Mouse (Mus musculus): ENCODE data around the gene Ttc13. TPM values are rescaled to one million over a fixed set of nuclear protein-coding genes. Genes with fewer than 3 reads are reported as not detected.
A peak's percentile ranks its signal among the peaks of the same experiment; 100 is the strongest.

Gene Ttc13
- total and polyA plus RNA-seq, 2 experiments from 2014 or later, result 56.1 to 79.2 TPM

DNA sequence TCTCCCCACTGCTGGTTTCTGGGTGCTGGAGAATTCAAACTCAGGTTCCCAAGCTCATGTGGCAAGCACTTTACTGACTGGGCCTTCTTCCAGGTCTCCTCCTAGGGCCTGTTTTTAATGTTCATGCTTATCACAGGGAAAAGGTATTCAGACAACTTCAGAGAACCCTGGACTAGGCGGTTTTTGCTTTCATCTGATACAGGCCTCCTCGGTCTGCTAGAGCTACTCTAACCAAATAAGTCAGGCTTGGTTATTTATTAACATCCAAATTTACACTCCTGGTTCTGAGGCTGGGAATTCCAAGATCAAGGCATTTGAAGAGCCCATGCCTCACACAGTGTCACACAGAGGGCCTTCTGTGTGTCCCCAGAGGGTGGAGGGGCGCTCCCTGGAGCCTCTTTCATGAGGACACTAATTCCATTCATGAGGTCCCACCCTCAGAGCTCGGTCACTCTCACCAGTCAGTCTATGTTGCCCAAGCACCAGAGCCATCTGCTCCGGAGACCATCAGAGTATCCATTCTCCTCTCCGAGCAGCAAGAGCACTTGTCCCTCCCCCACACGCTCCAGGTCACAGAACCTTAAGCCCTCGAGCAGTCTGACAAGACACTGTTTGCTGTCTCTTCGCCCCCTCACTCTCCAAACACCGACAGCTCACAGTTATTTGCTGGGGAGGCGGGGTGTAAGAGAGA, 32.5 kb upstream of the Ttc13 start:
- Histone ChIP-seq H3K9me3 (ENCODE audit: low read length) (no peaks in the 10 kb centered on the region), H3K9ac (no peak overlapping the region), H3K36me3 (ENCODE audit: insufficient read depth) (no peaks in the 10 kb centered on the region), H3K4me3 (ENCODE audit: low read depth, low read length) (no peak overlapping the region), H3K27me3 (ENCODE audit: insufficient read depth, low read length) (peaks cover 33% of the 10 kb centered on the region), H3K4me1 (ENCODE audit: insufficient read depth) (no peaks in the 10 kb centered on the region), H3K4me2 (ENCODE audit: low read depth) (no peak overlapping the region), H3K27ac (ENCODE audit: low read depth, low read length) (no peak overlapping the region)
- no peak for TF ChIP-seq CTCF (IDR thresholded peaks at IDR 0.05; ENCODE audit: low read depth)
- 19% methylated on average over 11 of the region's 11 CpGs for WGBS
- ATAC-seq, result peak; percentile 86
- DNase-seq, result no peak

DNA sequence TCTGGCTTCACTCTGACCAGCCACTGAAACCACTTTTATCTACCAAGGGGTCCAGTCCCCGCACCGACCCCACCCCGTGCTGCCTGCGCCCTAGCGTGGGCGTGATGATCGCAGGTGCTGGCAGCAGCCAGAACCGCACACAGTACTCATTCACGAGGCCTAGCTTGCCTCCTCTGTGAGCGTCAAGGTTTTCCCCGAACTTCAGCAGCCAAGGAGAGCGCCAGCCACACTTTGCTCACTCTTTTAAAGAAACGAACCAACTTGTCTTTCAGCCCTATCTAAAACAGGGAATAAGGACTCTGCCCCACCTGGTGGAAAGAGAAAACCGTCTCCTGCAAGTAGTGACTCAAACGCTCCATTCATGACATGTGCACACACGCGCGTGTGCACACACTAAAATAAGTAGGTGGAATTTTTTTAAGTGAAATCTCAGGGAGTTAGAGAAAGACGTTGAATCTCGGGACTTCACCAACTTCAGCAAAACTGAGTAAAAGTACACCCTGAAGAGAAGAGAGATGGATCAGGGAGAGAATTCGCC, 30.6 kb upstream of the Ttc13 start:
- peak; percentile 16; the same call in 1 of the 2 replicates for TF ChIP-seq CTCF (IDR thresholded peaks at IDR 0.05; ENCODE audit: low read depth)
- Histone ChIP-seq H3K27ac (ENCODE audit: low read depth, low read length) (no peak overlapping the region), H3K9me3 (ENCODE audit: low read length) (no peaks in the 10 kb centered on the region), H3K4me1 (ENCODE audit: insufficient read depth) (no peaks in the 10 kb centered on the region), H3K9ac (no peak overlapping the region), H3K27me3 (ENCODE audit: insufficient read depth, low read length) (peaks cover 33% of the 10 kb centered on the region), H3K36me3 (ENCODE audit: insufficient read depth) (no peaks in the 10 kb centered on the region), H3K4me2 (ENCODE audit: low read depth) (no peak overlapping the region), H3K4me3 (ENCODE audit: low read depth, low read length) (no peak overlapping the region)
- 32% methylated on average over 21 of the region's 21 CpGs for WGBS
- no peak for DNase-seq
- peak; percentile 28; the same call in 1 of the 2 replicates for ATAC-seq

DNA sequence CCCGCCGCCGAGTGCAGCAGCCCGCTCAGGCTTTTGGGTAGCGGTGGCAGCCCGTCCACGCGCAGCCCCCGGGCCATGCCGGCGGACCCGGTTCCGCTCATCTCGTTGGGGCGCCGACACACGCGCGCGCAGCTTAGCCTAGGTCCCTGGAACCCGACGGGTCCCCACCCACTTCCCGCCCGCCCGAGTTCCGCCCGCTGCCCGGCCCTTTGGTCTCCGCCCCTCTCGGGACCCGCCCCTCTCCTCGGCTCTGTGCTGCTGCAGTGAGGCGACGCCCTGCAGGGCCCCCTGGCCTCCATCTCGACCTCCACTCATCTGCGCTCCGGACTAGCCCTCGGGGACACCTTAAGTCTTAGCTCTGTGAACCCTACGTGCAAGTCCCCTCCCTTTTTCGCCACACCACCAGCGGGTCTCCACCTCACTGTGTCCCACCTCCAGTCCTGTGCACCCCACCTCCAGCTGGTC, 30.0 kb upstream of the Ttc13 start, which contains the start of gene Fam89a:
Gene Fam89a, minus strand, starts transcription at position 124 of the 465 bp plus-strand sequence.
- ATAC-seq (peak; percentile 12; the same call in 1 of the 2 replicates), DNase-seq (no peak)
- peak within 1 kb of the TSS; percentile 69 for H3K4me2 ChIP-seq (ENCODE audit: low read depth)
- peak within 1 kb of the TSS; percentile 35; the same call in 1 of the 2 replicates for H3K9ac ChIP-seq
- no peak within 1 kb of the TSS for H3K27ac ChIP-seq (ENCODE audit: low read depth, low read length)
- peak within 1 kb of the TSS; percentile 42 for H3K4me3 ChIP-seq (ENCODE audit: low read depth, low read length)
- no peak for TF ChIP-seq CTCF (IDR thresholded peaks at IDR 0.05; ENCODE audit: low read depth)
- no peaks in the 10 kb centered on the region for H3K4me1 ChIP-seq (ENCODE audit: insufficient read depth)
- no peaks in the 10 kb centered on the region for H3K36me3 ChIP-seq (ENCODE audit: insufficient read depth)
- WGBS, result 1% methylated on average over 41 of the region's 41 CpGs
- H3K27me3 ChIP-seq (ENCODE audit: insufficient read depth, low read length), result peaks cover 33% of the 10 kb centered on the region
- H3K9me3 ChIP-seq (ENCODE audit: low read length), result no peaks in the 10 kb centered on the region

DNA sequence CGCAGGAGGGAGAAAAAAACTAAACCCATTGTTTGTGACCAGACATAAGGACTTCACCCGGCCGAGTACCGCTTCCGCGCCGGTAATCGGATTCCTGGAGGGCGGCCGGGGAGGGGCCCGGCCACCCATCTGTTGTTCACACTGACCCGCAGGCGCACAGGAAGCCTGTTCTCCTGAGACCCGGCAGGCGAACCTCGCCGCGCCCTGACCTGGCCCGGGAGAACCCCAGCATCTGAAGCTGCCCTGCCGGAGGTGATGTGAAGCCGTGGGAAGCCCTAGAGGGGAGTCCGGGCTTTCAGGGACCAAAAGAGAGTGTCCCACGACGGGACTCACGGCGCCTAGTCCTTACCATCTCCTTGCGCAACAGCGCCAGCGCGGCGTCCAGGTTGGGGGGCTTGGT, 29.4 kb upstream of the Ttc13 start:
- Histone ChIP-seq H3K9ac (peak overlapping the region; percentile 35; the same call in 1 of the 2 replicates), H3K9me3 (ENCODE audit: low read length) (no peaks in the 10 kb centered on the region), H3K27ac (ENCODE audit: low read depth, low read length) (no peak overlapping the region), H3K27me3 (ENCODE audit: insufficient read depth, low read length) (peaks cover 33% of the 10 kb centered on the region), H3K36me3 (ENCODE audit: insufficient read depth) (no peaks in the 10 kb centered on the region), H3K4me3 (ENCODE audit: low read depth, low read length) (peak overlapping the region; percentile 42), H3K4me1 (ENCODE audit: insufficient read depth) (no peaks in the 10 kb centered on the region), H3K4me2 (ENCODE audit: low read depth) (peak overlapping the region; percentile 69)
- no peak for ATAC-seq
- TF ChIP-seq CTCF (IDR thresholded peaks at IDR 0.05; ENCODE audit: low read depth), result no peak
- no peak for DNase-seq
- 2% methylated on average over 31 of the region's 31 CpGs for WGBS

DNA sequence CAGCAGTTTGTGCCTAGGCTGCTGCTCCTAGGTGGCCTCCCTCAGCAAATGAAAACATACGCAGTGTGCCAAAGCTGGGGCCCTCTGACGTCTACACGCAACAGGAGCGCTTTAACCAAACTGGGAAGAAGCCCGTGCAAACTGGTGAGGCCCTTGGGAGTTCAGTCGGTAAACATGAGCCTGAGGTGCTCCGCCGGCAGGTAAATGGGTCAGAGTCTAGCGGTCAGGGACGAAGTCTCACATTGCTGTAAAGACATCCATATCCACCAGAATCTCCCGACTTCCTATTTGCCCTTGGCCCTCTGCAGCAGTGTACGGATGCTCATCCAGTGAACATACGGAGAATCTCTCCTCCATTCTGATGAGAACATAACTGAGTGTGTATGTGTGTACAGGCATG, 24.9 kb upstream of the Ttc13 start:
- H3K27me3 ChIP-seq (ENCODE audit: insufficient read depth, low read length), result peaks cover 19% of the 10 kb centered on the region
- TF ChIP-seq CTCF (IDR thresholded peaks at IDR 0.05; ENCODE audit: low read depth), result no peak
- no peaks in the 10 kb centered on the region for H3K36me3 ChIP-seq (ENCODE audit: insufficient read depth)
- WGBS, result 73% methylated on average over 13 of the region's 13 CpGs
- no peak overlapping the region for H3K9ac ChIP-seq
- H3K27ac ChIP-seq (ENCODE audit: low read depth, low read length), result no peak overlapping the region
- ATAC-seq (no peak), DNase-seq (no peak)
- H3K4me2 ChIP-seq (ENCODE audit: low read depth), result no peak overlapping the region
- no peak overlapping the region for H3K4me3 ChIP-seq (ENCODE audit: low read depth, low read length)
- no peaks in the 10 kb centered on the region for H3K4me1 ChIP-seq (ENCODE audit: insufficient read depth)
- no peaks in the 10 kb centered on the region for H3K9me3 ChIP-seq (ENCODE audit: low read length)

DNA sequence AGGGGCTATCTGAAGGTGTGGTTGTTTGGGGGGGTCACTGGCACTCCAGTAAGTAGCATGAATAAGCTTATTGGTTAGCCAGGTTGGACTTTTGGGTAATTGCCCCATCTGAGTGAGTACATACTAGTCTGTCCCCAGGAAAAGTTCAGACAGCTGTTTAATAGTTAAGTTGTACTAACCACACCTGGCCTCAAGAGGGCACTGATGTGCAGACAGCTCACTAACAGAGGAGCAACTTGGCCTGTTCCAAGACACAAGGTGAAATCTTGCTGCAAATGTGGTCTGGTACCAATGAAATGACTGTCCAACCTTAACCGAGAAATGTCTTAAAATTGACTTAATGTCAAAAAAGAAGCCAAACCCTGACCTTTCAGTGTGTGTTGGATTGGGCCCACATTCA, 17.5 kb upstream of the Ttc13 start:
- peak; percentile 64 for DNase-seq
- TF ChIP-seq CTCF (IDR thresholded peaks at IDR 0.05; ENCODE audit: low read depth), result peak; percentile 69
- Histone ChIP-seq H3K27ac (ENCODE audit: low read depth, low read length) (no peak overlapping the region), H3K9ac (no peak overlapping the region), H3K4me1 (ENCODE audit: insufficient read depth) (no peaks in the 10 kb centered on the region), H3K36me3 (ENCODE audit: insufficient read depth) (peaks cover 20% of the 10 kb centered on the region), H3K9me3 (ENCODE audit: low read length) (no peaks in the 10 kb centered on the region), H3K4me2 (ENCODE audit: low read depth) (no peak overlapping the region), H3K4me3 (ENCODE audit: low read depth, low read length) (no peak overlapping the region), H3K27me3 (ENCODE audit: insufficient read depth, low read length) (no peaks in the 10 kb centered on the region)
- no peak for ATAC-seq
- WGBS, result 75% methylated on average over 1 of the region's 1 CpGs

DNA sequence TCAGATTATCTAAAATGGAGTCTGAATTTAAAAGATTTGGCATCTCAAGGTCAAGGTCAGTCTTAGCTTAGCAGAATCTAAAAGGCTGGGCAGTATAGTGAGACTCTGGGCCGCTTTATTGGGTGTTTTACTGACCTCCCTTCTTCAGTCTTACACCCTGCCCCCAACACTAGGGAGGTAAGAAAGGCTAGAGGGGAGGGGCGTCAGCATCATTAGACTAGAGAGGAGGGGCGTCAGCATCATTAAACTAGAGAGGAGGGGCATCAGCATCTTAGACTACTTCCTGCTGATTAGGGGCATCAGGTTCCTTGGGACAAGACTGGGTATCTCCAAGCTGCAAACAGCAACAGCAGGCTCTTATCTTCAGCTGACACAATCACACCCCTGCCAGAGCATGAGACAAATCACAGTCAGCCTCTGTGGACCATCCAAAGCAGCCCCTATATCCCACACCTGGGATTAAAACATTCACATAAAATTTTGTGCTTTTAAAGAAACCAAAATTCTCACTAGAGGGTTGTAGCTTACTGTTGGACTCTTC, 13.7 kb upstream of the Ttc13 start:
- H3K9me3 ChIP-seq (ENCODE audit: low read length), result no peaks in the 10 kb centered on the region
- no peak overlapping the region for H3K4me2 ChIP-seq (ENCODE audit: low read depth)
- H3K27ac ChIP-seq (ENCODE audit: low read depth, low read length), result no peak overlapping the region
- 70% methylated on average over 3 of the region's 3 CpGs for WGBS
- H3K4me3 ChIP-seq (ENCODE audit: low read depth, low read length), result no peak overlapping the region
- no peaks in the 10 kb centered on the region for H3K4me1 ChIP-seq (ENCODE audit: insufficient read depth)
- ATAC-seq (no peak), DNase-seq (no peak)
- no peak for TF ChIP-seq CTCF (IDR thresholded peaks at IDR 0.05; ENCODE audit: low read depth)
- peaks cover 50% of the 10 kb centered on the region for H3K36me3 ChIP-seq (ENCODE audit: insufficient read depth)
- H3K27me3 ChIP-seq (ENCODE audit: insufficient read depth, low read length), result no peaks in the 10 kb centered on the region
- no peak overlapping the region for H3K9ac ChIP-seq

All from forebrain, postnatal 0 days (tissue).